Mouse (Mus musculus): ENCODE results near the gene Olfr796. TPM values are rescaled to one million over a fixed set of nuclear protein-coding genes. Genes with fewer than 3 reads are reported as not detected.

Olfr796 gene
- polyA plus RNA-seq (2012) = not detected in 2 replicates

GRCm38 (mm10) chr10:129612470-129612869 lies at the start of gene Olfr796:
Gene Olfr796 (minus strand): TSS chr10:129612570.
- TF ChIP-seq GATA1 (IDR thresholded peaks at IDR 0.05; ENCODE audit: low read length) = no peak

DNA sequence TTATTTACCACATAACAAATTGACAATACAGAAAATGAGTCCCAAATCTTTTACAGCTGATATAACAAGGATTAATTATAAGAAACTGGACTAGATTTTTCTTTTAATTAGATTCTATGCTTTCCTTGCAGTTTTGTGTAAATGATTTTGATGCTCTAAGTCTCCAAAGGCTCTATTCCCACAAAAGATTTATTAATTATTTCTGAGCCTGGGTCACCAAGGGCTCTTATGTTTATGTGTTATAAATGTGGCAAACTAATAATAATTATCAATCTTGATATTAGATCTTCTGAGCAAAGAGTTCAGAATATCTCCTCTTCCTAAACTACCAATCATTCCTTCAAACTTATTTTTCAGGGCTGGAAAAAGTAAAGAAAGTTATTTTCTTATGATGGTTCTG lies 45.0 kb upstream of the Olfr796 start, which contains the start of gene Olfr800:
Olfr800 (plus strand) TSS at position 301 of the 400 bp plus-strand sequence.
- no peak for TF ChIP-seq GATA1 (IDR thresholded peaks at IDR 0.05; ENCODE audit: low read length)

GRCm38 (mm10) chr10:129651763-129652162 lies 39.4 kb upstream of the Olfr796 start:
- TF ChIP-seq GATA1 (IDR thresholded peaks at IDR 0.05; ENCODE audit: low read length) = no peak

DNA sequence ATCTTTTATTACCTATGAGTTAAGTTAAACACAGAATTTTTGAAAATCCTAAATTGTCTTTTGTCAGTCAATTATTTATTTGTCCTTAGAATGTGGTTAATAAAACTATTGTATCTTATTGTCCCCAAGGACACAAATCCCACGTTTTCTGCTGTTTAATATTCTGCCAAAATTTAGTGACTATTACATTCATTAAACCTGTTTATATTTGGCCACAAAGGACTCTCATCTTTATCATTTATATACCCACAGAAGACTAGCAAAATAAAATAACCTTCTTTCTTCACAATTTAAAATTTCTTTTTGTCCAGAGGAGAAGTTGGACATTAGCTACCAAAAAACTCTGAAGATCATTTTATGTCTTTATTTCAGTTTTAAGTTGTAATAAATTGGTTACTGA lies 24.8 kb upstream of the Olfr796 start, which contains the start of gene Olfr799:
Olfr799 (plus strand) TSS at position 301 of the 400 bp plus-strand sequence.
- no peak for TF ChIP-seq GATA1 (IDR thresholded peaks at IDR 0.05; ENCODE audit: low read length)

DNA sequence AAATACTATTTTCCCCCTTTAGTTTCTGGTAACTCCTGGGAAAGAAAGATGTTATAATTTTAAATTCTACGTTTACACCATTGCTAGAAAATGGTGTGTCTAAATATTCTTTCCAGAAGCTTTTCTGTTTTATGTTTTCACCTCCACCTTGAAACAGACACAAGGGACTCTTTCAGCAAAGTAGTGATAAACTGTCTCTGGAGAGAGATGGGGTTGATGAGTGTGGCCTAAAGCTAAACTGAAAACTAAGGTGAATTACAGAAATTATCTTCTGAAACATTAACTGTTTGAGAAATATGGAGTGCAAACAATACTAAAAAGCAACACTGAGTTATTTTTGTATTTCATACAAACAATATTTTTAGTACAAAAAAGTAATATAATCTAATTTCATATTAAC lies 15.5 kb upstream of the Olfr796 start, which contains the start of gene Olfr798:
Olfr798 (minus strand) TSS at position 101 of the 400 bp plus-strand sequence.
- TF ChIP-seq GATA1 (IDR thresholded peaks at IDR 0.05; ENCODE audit: low read length) = no peak

- TF ChIP-seq GATA1 (IDR thresholded peaks at IDR 0.05; ENCODE audit: low read length) = no peak
Observed at GRCm38 (mm10) chr10:129623251-129623650, 10.9 kb upstream of the Olfr796 start.

DNA sequence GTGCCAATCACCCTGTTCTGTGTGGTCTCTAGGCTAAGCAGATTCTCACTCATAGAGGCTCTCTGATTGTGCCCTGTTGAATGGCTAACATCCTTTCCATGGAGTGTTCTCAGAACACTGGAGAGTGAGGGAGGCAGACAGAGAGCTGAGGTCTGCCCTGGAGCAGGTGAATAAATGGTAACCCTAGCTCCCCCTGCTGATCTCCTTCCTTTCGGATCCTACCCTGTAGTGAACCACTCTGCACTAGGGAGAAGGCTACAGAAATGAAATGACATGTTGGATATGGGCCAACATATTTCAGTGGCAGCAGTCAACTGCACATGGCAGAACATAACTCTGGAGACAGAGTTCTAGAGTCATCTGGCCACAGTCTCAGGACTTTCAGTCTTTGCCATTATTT lies 9.4 kb upstream of the Olfr796 start:
- TF ChIP-seq GATA1 (IDR thresholded peaks at IDR 0.05; ENCODE audit: low read length) = no peak

DNA sequence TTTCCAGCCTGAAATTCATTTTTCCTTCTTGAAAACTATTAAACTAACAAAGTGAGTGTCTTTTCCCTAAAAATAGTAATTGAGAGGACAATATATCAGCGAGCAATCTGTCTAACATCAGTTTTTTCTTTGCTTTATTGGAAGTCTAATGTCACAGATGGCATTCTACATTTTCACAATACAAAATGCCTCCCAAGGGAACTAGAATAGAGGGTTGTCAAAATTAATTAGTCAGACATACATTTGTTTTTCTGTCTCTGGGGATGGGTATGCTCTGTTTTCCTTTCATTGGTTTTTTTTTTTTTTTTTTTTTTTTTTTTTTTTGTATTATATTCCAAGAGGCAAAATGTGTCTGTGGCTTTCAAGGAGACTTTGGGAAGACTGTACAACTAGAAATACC lies 35.3 kb downstream of the Olfr796 start:
- no peak for TF ChIP-seq GATA1 (IDR thresholded peaks at IDR 0.05; ENCODE audit: low read length)

DNA sequence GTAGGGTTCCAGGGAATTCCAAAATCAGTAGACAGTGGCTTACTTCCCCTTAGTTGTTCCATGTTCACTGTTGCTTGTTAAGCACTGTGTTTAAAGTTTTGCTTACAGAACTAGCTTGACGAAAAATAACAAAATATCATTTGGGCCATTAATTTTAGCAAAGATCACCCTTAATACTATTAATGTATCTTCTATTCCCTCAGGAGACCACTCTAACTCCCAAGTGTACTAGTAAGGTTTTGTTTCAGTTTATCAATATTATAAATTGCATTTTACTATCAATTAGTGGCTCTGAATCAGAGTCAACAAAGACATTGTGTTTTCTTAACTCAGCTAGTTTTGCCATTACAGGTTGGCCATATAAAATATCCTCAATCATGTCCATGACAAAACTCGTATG lies 45.0 kb downstream of the Olfr796 start, which contains the start of gene Olfr794:
Olfr794 (plus strand) TSS at position 301 of the 400 bp plus-strand sequence.
- no peak for TF ChIP-seq GATA1 (IDR thresholded peaks at IDR 0.05; ENCODE audit: low read length)

Other genes starting within 250 kb of the Olfr796 start
- gene Olfr784, start 228.5 kb downstream of the Olfr796 start, polyA plus RNA-seq (2012) = not detected in 2 replicates
- gene Olfr785, start 207.1 kb downstream of the Olfr796 start, polyA plus RNA-seq (2012) = not detected in 2 replicates
- gene Olfr786, start 185.3 kb downstream of the Olfr796 start, polyA plus RNA-seq (2012) = not detected in 2 replicates
- gene Olfr787, start 150.7 kb downstream of the Olfr796 start, polyA plus RNA-seq (2012) = not detected in 2 replicates
- not detected in 2 replicates for gene Olfr788, start 141.6 kb downstream of the Olfr796 start, polyA plus RNA-seq (2012)
- gene Olfr789, start 127.8 kb downstream of the Olfr796 start, polyA plus RNA-seq (2012) = not detected in 2 replicates
- not detected in 2 replicates for gene Olfr790, start 114.1 kb downstream of the Olfr796 start, polyA plus RNA-seq (2012)
- not detected in 2 replicates for gene Olfr791, start 90.8 kb downstream of the Olfr796 start, polyA plus RNA-seq (2012)
- not detected in 2 replicates for gene Olfr792, start 73.4 kb downstream of the Olfr796 start, polyA plus RNA-seq (2012)
- gene Olfr794, start 44.9 kb downstream of the Olfr796 start, polyA plus RNA-seq (2012) = not detected in 2 replicates
- not detected in 2 replicates for gene Olfr798, start 15.4 kb upstream of the Olfr796 start, polyA plus RNA-seq (2012)
- not detected in 2 replicates for gene Olfr799, start 24.9 kb upstream of the Olfr796 start, polyA plus RNA-seq (2012)
- not detected in 2 replicates for gene Olfr800, start 45.1 kb upstream of the Olfr796 start, polyA plus RNA-seq (2012)
- not detected in 2 replicates for gene Olfr801, start 61.3 kb upstream of the Olfr796 start, polyA plus RNA-seq (2012)
- gene Olfr802, start 75.6 kb upstream of the Olfr796 start, polyA plus RNA-seq (2012) = not detected in 2 replicates
- not detected in 2 replicates for gene Olfr803, start 81.7 kb upstream of the Olfr796 start, polyA plus RNA-seq (2012)
- gene Olfr804, start 90.6 kb upstream of the Olfr796 start, polyA plus RNA-seq (2012) = not detected in 2 replicates
- not detected in 2 replicates for gene Olfr805, start 116.8 kb upstream of the Olfr796 start, polyA plus RNA-seq (2012)
- not detected in 2 replicates for gene Olfr806, start 129.4 kb upstream of the Olfr796 start, polyA plus RNA-seq (2012)
- not detected in 2 replicates for gene Olfr807, start 145.2 kb upstream of the Olfr796 start, polyA plus RNA-seq (2012)
- gene Olfr808, start 152.9 kb upstream of the Olfr796 start, polyA plus RNA-seq (2012) = not detected in 2 replicates
- gene Olfr809, start 162.1 kb upstream of the Olfr796 start, polyA plus RNA-seq (2012) = not detected in 2 replicates
- not detected in 2 replicates for gene Olfr810, start 182.3 kb upstream of the Olfr796 start, polyA plus RNA-seq (2012)
- not detected in 2 replicates for gene Olfr811, start 191.8 kb upstream of the Olfr796 start, polyA plus RNA-seq (2012)
- not detected in 2 replicates for gene Olfr812, start 233.5 kb upstream of the Olfr796 start, polyA plus RNA-seq (2012)
- gene Olfr813, start 242.8 kb upstream of the Olfr796 start, polyA plus RNA-seq (2012) = not detected in 2 replicates

Measured in G1E-ER4 (cell line).